Mouse (Mus musculus): ENCODE measurements at regions not wholly inside any gene's neighbourhood (a gene's known extent, or its start where the extent isn't known, plus 50 kb on each side); places are given as distances from the start of the nearest gene placed in this dataset.

- Histone ChIP-seq H3K9me3 (ENCODE audit: control insufficient read depth, low read length) (no peaks in the 10 kb centered on the region), H3K4me1 (ENCODE audit: control insufficient read depth, insufficient read depth, low read length) (no peaks in the 10 kb centered on the region), H3K27ac (replicated peaks; ENCODE audit: low read depth, low read length) (no peak overlapping the region), H3K27me3 (ENCODE audit: control insufficient read depth, insufficient read depth, low read length) (no peaks in the 10 kb centered on the region), H3K9ac (replicated peaks; ENCODE audit: low read length) (no peak overlapping the region), H3K36me3 (ENCODE audit: control insufficient read depth, insufficient read depth, low read length) (no peaks in the 10 kb centered on the region), H3K4me3 (replicated peaks; ENCODE audit: low read depth, low read length) (no peak overlapping the region), H3K4me2 (ENCODE audit: low read length) (no peak overlapping the region)
- ATAC-seq (ENCODE audit: low FRiP score, low TSS enrichment): no peak
- WGBS: 74% methylated on average over 3 of the region's 3 CpGs
- DNase-seq: no peak
These were observed 192.2 kb upstream of the Hey2 start for GRCm38 (mm10) chr10:31034782-31035181.

GRCm38 (mm10) chr10:31030676-31031075 is 188.1 kb upstream of the Hey2 start:
- Histone ChIP-seq H3K4me2 (ENCODE audit: low read length) (no peak overlapping the region), H3K36me3 (ENCODE audit: control insufficient read depth, insufficient read depth, low read length) (no peaks in the 10 kb centered on the region), H3K4me1 (ENCODE audit: control insufficient read depth, insufficient read depth, low read length) (no peaks in the 10 kb centered on the region), H3K4me3 (replicated peaks; ENCODE audit: low read depth, low read length) (no peak overlapping the region), H3K9ac (replicated peaks; ENCODE audit: low read length) (no peak overlapping the region), H3K9me3 (ENCODE audit: control insufficient read depth, low read length) (no peaks in the 10 kb centered on the region), H3K27me3 (ENCODE audit: control insufficient read depth, insufficient read depth, low read length) (no peaks in the 10 kb centered on the region), H3K27ac (replicated peaks; ENCODE audit: low read depth, low read length) (no peak overlapping the region)
- DNase-seq (no peak), ATAC-seq (ENCODE audit: low FRiP score, low TSS enrichment) (no peak)
- 80% methylated on average over 2 of the region's 2 CpGs for WGBS

- WGBS: 25% methylated on average over 1 of the region's 1 CpGs
- H3K4me3 ChIP-seq (replicated peaks; ENCODE audit: low read depth, low read length): no peak overlapping the region
- peak; percentile 65 for DNase-seq
- peak; percentile 48; the same call in 1 of the 2 replicates for ATAC-seq (ENCODE audit: low FRiP score, low TSS enrichment)
- H3K27ac ChIP-seq (replicated peaks; ENCODE audit: low read depth, low read length): no peak overlapping the region
- H3K27me3 ChIP-seq (ENCODE audit: control insufficient read depth, insufficient read depth, low read length): no peaks in the 10 kb centered on the region
- H3K4me2 ChIP-seq (ENCODE audit: low read length): no peak overlapping the region
- H3K9ac ChIP-seq (replicated peaks; ENCODE audit: low read length): no peak overlapping the region
- no peaks in the 10 kb centered on the region for H3K9me3 ChIP-seq (ENCODE audit: control insufficient read depth, low read length)
- no peaks in the 10 kb centered on the region for H3K4me1 ChIP-seq (ENCODE audit: control insufficient read depth, insufficient read depth, low read length)
- no peaks in the 10 kb centered on the region for H3K36me3 ChIP-seq (ENCODE audit: control insufficient read depth, insufficient read depth, low read length)
These were observed 183.8 kb upstream of the Hey2 start for GRCm38 (mm10) chr10:31026440-31026839.

- 89% methylated on average over 18 of the region's 18 CpGs for WGBS
- H3K9ac ChIP-seq (replicated peaks; ENCODE audit: low read length): no peak overlapping the region
- no peaks in the 10 kb centered on the region for H3K4me1 ChIP-seq (ENCODE audit: control insufficient read depth, insufficient read depth, low read length)
- no peaks in the 10 kb centered on the region for H3K36me3 ChIP-seq (ENCODE audit: control insufficient read depth, insufficient read depth, low read length)
- H3K4me3 ChIP-seq (replicated peaks; ENCODE audit: low read depth, low read length): no peak overlapping the region
- H3K27me3 ChIP-seq (ENCODE audit: control insufficient read depth, insufficient read depth, low read length): no peaks in the 10 kb centered on the region
- H3K27ac ChIP-seq (replicated peaks; ENCODE audit: low read depth, low read length): no peak overlapping the region
- no peaks in the 10 kb centered on the region for H3K9me3 ChIP-seq (ENCODE audit: control insufficient read depth, low read length)
- DNase-seq (no peak), ATAC-seq (ENCODE audit: low FRiP score, low TSS enrichment) (no peak)
- H3K4me2 ChIP-seq (ENCODE audit: low read length): no peak overlapping the region
These were observed 170.2 kb upstream of the Hey2 start for GRCm38 (mm10) chr10:31012669-31013358.

- 69% methylated on average over 1 of the region's 1 CpGs for WGBS
- Histone ChIP-seq H3K4me1 (ENCODE audit: control insufficient read depth, insufficient read depth, low read length) (no peaks in the 10 kb centered on the region), H3K9ac (replicated peaks; ENCODE audit: low read length) (no peak overlapping the region), H3K4me2 (ENCODE audit: low read length) (no peak overlapping the region), H3K36me3 (ENCODE audit: control insufficient read depth, insufficient read depth, low read length) (no peaks in the 10 kb centered on the region), H3K4me3 (replicated peaks; ENCODE audit: low read depth, low read length) (no peak overlapping the region), H3K27ac (replicated peaks; ENCODE audit: low read depth, low read length) (no peak overlapping the region), H3K27me3 (ENCODE audit: control insufficient read depth, insufficient read depth, low read length) (no peaks in the 10 kb centered on the region), H3K9me3 (ENCODE audit: control insufficient read depth, low read length) (no peaks in the 10 kb centered on the region)
- ATAC-seq (ENCODE audit: low FRiP score, low TSS enrichment) (no peak), DNase-seq (no peak)
These were observed 167.3 kb upstream of the Hey2 start for GRCm38 (mm10) chr10:31009955-31010254.

DNA sequence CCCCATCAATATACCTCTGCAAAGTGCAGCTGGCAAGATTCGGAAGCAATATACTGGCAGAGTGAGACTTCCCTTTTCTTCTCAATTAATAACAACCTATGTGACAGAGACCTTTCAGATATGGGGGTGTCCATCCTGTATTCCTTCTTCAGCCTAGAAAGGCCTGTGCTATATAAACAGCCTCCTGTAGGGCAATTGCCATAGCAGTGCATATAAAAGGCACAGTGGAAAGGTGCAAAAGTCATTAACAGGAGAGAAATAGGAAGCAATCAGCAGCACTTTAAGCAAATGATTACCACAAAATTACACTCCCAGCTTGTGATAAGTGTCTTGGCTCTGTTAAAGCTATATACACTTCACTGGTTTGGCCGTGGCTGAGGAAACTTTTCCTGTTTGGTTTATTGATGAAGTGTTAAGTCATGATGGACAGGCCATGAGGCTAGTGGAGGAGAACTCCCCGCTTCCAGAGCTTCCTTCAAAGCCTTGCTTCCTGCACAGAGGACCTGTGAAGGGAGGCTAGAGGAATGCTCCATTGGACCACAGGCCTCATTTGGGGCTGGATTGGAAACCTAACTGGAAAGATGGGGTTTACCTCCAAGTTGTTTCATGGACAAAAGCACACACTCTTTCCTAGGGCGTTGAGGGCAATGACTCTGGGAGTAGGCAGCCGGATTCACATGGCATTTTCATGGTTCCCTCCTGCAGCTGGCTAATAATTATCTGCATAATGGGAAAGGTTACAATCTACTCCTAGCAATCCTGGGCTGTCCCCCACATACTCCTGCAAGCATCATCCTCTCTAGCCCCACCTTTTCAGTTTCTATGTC is 166.7 kb upstream of the Hey2 start:
- Histone ChIP-seq H3K4me2 (ENCODE audit: low read length) (no peak overlapping the region), H3K9me3 (ENCODE audit: control insufficient read depth, low read length) (no peaks in the 10 kb centered on the region), H3K27me3 (ENCODE audit: control insufficient read depth, insufficient read depth, low read length) (no peaks in the 10 kb centered on the region), H3K36me3 (ENCODE audit: control insufficient read depth, insufficient read depth, low read length) (no peaks in the 10 kb centered on the region), H3K4me1 (ENCODE audit: control insufficient read depth, insufficient read depth, low read length) (no peaks in the 10 kb centered on the region), H3K9ac (replicated peaks; ENCODE audit: low read length) (no peak overlapping the region), H3K27ac (replicated peaks; ENCODE audit: low read depth, low read length) (no peak overlapping the region), H3K4me3 (replicated peaks; ENCODE audit: low read depth, low read length) (no peak overlapping the region)
- ATAC-seq (ENCODE audit: low FRiP score, low TSS enrichment): no peak
- WGBS: 81% methylated on average over 5 of the region's 5 CpGs
- DNase-seq: no peak

DNA sequence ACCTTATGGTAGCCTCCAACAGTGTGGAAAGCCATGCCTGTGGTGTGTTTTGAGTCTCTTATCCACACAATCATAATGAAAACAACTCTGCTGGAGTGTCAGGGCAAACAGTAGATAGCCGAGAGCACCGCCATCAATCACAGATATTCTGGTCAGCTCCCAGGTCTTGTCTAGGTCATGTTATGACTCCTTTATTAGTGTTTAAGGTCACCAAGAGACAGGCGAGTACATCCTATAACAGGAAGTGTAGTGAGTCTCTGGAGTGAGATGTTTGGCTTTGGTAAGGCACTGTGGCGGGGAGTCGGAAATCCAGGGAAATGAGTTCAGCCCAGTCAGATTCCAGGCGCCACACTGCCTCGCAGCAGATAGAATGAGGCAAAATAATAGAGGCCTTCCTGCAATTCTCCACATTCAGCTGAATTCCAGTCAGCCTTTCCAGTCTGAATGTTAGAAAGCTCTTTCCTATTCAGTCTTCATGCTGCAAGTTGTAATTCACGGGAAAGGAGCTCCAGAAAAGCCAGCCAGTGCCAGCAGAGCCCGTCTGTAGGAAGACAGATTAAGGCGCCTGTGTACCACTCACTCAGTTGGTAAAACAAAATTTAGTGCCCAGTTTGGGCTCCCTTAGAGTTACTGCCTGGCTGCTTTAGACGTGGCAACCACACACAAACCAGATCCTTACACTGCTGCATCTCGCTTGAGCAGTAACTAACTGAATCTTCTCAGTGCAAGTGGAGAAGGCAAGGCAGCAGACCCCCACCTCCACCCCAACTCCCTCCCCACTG is 155.8 kb upstream of the Hey2 start:
- H3K27ac ChIP-seq (replicated peaks; ENCODE audit: low read depth, low read length): no peak overlapping the region
- no peaks in the 10 kb centered on the region for H3K36me3 ChIP-seq (ENCODE audit: control insufficient read depth, insufficient read depth, low read length)
- no peak overlapping the region for H3K9ac ChIP-seq (replicated peaks; ENCODE audit: low read length)
- ATAC-seq (ENCODE audit: low FRiP score, low TSS enrichment): no peak
- H3K4me3 ChIP-seq (replicated peaks; ENCODE audit: low read depth, low read length): no peak overlapping the region
- H3K4me2 ChIP-seq (ENCODE audit: low read length): no peak overlapping the region
- H3K9me3 ChIP-seq (ENCODE audit: control insufficient read depth, low read length): no peaks in the 10 kb centered on the region
- 86% methylated on average over 12 of the region's 12 CpGs for WGBS
- H3K27me3 ChIP-seq (ENCODE audit: control insufficient read depth, insufficient read depth, low read length): no peaks in the 10 kb centered on the region
- no peaks in the 10 kb centered on the region for H3K4me1 ChIP-seq (ENCODE audit: control insufficient read depth, insufficient read depth, low read length)
- DNase-seq: no peak

GRCm38 (mm10) chr10:30992167-30992566 is 149.6 kb upstream of the Hey2 start:
- no peak overlapping the region for H3K4me2 ChIP-seq (ENCODE audit: low read length)
- no peaks in the 10 kb centered on the region for H3K9me3 ChIP-seq (ENCODE audit: control insufficient read depth, low read length)
- 86% methylated on average over 3 of the region's 3 CpGs for WGBS
- no peak overlapping the region for H3K9ac ChIP-seq (replicated peaks; ENCODE audit: low read length)
- H3K4me1 ChIP-seq (ENCODE audit: control insufficient read depth, insufficient read depth, low read length): no peaks in the 10 kb centered on the region
- H3K4me3 ChIP-seq (replicated peaks; ENCODE audit: low read depth, low read length): no peak overlapping the region
- no peak overlapping the region for H3K27ac ChIP-seq (replicated peaks; ENCODE audit: low read depth, low read length)
- no peaks in the 10 kb centered on the region for H3K27me3 ChIP-seq (ENCODE audit: control insufficient read depth, insufficient read depth, low read length)
- ATAC-seq (ENCODE audit: low FRiP score, low TSS enrichment): no peak
- no peak for DNase-seq
- H3K36me3 ChIP-seq (ENCODE audit: control insufficient read depth, insufficient read depth, low read length): no peaks in the 10 kb centered on the region
